Mouse (Mus musculus): ENCODE measurements around the gene Sf3a1.

Gene Sf3a1

GRCm38 (mm10) chr11:4224223-4224622 is 64.1 kb downstream of the Sf3a1 start:
- Histone ChIP-seq H3K36me3 (ENCODE audit: insufficient read depth, low read length) (peaks cover 27% of the 10 kb centered on the region), H3K27me3 (ENCODE audit: insufficient read depth, low read length) (no peaks in the 10 kb centered on the region), H3K9me3 (ENCODE audit: low read length) (no peaks in the 10 kb centered on the region), H3K4me1 (replicated peaks; ENCODE audit: low read depth, low read length) (peaks cover 63% of the 10 kb centered on the region), H3K4me3 (replicated peaks; ENCODE audit: low read length) (no peak overlapping the region)
- TF ChIP-seq POU5F1 (IDR thresholded peaks at IDR 0.05; ENCODE audit: borderline replicate concordance, low read length) (no peak), NANOG (IDR thresholded peaks at IDR 0.05; ENCODE audit: borderline replicate concordance, low read length) (no peak), CTCF (conservative IDR thresholded peaks at IDR 0.05; ENCODE audit: low read length) (no peak)

GRCm38 (mm10) chr11:4226569-4227325 is 66.6 kb downstream of the Sf3a1 start:
- TF ChIP-seq POU5F1 (IDR thresholded peaks at IDR 0.05; ENCODE audit: borderline replicate concordance, low read length): no peak
- H3K4me1 ChIP-seq (replicated peaks; ENCODE audit: low read depth, low read length): peaks cover 60% of the 10 kb centered on the region
- H3K36me3 ChIP-seq (ENCODE audit: insufficient read depth, low read length): peaks cover 8% of the 10 kb centered on the region
- no peaks in the 10 kb centered on the region for H3K9me3 ChIP-seq (ENCODE audit: low read length)
- H3K27me3 ChIP-seq (ENCODE audit: insufficient read depth, low read length): no peaks in the 10 kb centered on the region
- no peak overlapping the region for H3K4me3 ChIP-seq (replicated peaks; ENCODE audit: low read length)

GRCm38 (mm10) chr11:4228463-4228862 is 68.3 kb downstream of the Sf3a1 start:
- Histone ChIP-seq H3K36me3 (ENCODE audit: insufficient read depth, low read length) (no peaks in the 10 kb centered on the region), H3K27me3 (ENCODE audit: insufficient read depth, low read length) (no peaks in the 10 kb centered on the region), H3K9me3 (ENCODE audit: low read length) (no peaks in the 10 kb centered on the region), H3K4me3 (replicated peaks; ENCODE audit: low read length) (no peak overlapping the region), H3K4me1 (replicated peaks; ENCODE audit: low read depth, low read length) (peaks cover 46% of the 10 kb centered on the region)
- TF ChIP-seq NANOG (IDR thresholded peaks at IDR 0.05; ENCODE audit: borderline replicate concordance, low read length) (no peak), POU5F1 (IDR thresholded peaks at IDR 0.05; ENCODE audit: borderline replicate concordance, low read length) (no peak), CTCF (conservative IDR thresholded peaks at IDR 0.05; ENCODE audit: low read length) (no peak)

GRCm38 (mm10) chr11:4229841-4230240 is 69.7 kb downstream of the Sf3a1 start:
- Histone ChIP-seq H3K36me3 (ENCODE audit: insufficient read depth, low read length) (no peaks in the 10 kb centered on the region), H3K27me3 (ENCODE audit: insufficient read depth, low read length) (no peaks in the 10 kb centered on the region), H3K4me1 (replicated peaks; ENCODE audit: low read depth, low read length) (peaks cover 45% of the 10 kb centered on the region), H3K9me3 (ENCODE audit: low read length) (no peaks in the 10 kb centered on the region), H3K4me3 (replicated peaks; ENCODE audit: low read length) (peak overlapping the region; percentile 60)
- TF ChIP-seq CTCF (conservative IDR thresholded peaks at IDR 0.05; ENCODE audit: low read length) (no peak), POU5F1 (IDR thresholded peaks at IDR 0.05; ENCODE audit: borderline replicate concordance, low read length) (no peak), NANOG (IDR thresholded peaks at IDR 0.05; ENCODE audit: borderline replicate concordance, low read length) (no peak)

GRCm38 (mm10) chr11:4231435-4231834 is 71.3 kb downstream of the Sf3a1 start:
- H3K36me3 ChIP-seq (ENCODE audit: insufficient read depth, low read length): no peaks in the 10 kb centered on the region
- H3K27me3 ChIP-seq (ENCODE audit: insufficient read depth, low read length): peaks cover 9% of the 10 kb centered on the region
- no peaks in the 10 kb centered on the region for H3K9me3 ChIP-seq (ENCODE audit: low read length)
- H3K4me3 ChIP-seq (replicated peaks; ENCODE audit: low read length): peak overlapping the region; percentile 51; the same call in 1 of the 2 replicates
- H3K4me1 ChIP-seq (replicated peaks; ENCODE audit: low read depth, low read length): peaks cover 57% of the 10 kb centered on the region
- TF ChIP-seq POU5F1 (IDR thresholded peaks at IDR 0.05; ENCODE audit: borderline replicate concordance, low read length) (no peak), NANOG (IDR thresholded peaks at IDR 0.05; ENCODE audit: borderline replicate concordance, low read length) (no peak), CTCF (conservative IDR thresholded peaks at IDR 0.05; ENCODE audit: low read length) (no peak)
